Mouse (Mus musculus) naive thymus-derived CD4-positive, alpha-beta T cell, adult 2 months (primary cell): ENCODE measurements around the gene Smox.
A peak's percentile ranks its signal among the peaks of the same experiment; 100 is the strongest.
"Not testable (repeated sequence)": the region's sequence is repeated elsewhere in the genome, so short reads cannot be mapped to it uniquely, and the experiment has no call there.

Source experiments
- DNase-seq: peaks from one replicate; pipeline ENCODE4 v3.0.0-alpha.2; 2011; ENCODE audit warnings: low read depth

Smox gene

DNA sequence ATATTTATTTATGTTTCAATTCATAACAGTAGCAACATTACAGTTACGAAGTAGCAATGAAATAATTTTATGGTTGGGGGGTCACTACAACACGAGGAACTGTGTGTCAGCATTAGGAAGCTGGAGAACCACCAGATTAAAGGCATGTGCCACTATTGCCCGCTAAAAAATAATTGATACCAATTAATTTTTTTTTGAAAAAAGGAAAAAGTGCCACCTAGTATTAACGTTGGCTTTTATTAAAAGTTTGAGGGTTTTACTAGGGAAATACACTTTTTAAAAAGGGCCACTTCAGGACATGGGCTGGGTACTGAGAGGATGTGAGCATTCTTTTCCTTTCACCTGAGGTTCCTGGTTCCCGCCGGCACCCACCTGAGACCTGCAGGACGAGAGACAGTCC, at the start of gene Smox:
TSS of gene Smox (plus strand) at position 301 of the 400 bp plus-strand sequence.
- no peak for DNase-seq

DNA sequence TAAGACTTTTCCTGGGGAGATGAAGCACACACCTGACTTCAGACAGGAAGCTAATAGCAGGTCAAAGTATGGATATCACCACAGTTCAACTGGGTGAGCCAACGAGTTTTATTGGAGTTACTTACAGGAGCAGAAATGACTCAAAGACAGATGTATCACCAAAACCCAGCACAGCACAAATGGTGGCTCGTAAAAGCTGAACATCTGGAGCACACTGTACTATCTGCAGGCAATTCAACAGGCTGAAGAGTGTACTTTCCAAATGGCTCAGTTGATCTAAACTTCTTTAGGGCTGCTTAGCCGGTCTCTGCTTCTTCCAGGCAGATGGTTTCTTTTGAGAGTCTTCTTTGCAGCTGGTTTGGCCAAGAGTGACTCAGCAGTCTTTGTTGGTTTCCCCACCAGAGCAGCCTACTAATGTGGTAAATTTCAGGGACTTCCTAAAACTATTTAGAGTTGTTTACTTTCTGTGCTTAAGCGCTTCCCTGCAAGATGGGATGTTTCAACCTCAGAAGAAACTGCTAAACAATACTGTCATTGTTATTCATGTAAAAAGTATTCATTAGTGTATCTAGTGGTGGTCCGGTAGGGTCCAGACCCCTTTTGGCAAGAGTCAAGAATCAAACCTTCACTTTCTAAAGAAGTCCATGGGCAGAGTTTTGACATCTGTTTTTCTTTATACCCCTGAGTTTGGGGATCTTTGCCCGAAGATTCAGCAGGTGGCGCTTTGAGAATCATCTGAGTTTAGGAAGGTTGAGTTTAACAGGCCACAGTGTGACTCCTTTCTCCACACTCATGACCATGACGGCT, 48.0 kb upstream of the Smox start:
- peak; percentile 43 for DNase-seq

DNA sequence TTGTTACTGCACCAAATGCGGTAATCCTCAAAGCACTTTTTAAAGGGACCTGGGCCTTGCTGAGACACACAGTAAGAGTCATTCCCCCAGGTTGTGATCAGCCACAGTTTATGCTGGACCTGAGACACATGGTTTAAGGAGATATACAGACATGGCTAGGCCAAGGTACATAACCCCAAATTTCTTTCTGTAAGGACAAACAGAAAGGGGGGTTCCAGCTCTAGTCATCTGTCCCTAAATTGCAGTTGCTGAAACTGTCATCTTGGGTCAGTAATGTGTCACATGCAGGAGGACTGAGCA, 47.5 kb upstream of the Smox start:
- DNase-seq: no peak

DNA sequence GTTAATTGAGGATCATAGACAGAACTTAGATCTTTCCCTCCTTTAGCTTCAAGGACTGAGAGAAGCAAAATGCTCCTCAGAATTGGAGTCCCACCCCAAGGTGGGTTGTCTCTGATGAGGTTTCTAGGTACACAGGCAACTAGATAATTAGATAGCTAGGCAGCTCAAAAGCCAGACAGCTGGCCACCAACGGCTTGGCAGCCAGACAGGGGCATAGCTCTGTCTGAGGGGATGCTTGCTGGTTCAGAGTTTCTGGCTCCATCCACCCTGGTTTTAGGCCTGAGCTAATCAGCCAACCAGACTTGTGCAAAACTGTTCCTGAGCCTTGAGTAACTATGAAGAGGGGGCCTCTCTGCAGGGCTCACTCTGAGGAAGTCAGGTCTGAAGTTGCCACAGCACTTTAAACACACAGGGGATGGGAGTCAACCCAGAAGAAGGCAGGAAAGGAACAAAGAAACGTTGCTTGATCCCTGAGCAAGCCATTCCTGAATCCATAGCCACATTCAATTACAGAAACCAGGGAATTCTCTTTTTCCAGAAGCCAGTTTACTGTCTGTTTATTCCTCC, 44.8 kb upstream of the Smox start:
- no peak for DNase-seq

DNA sequence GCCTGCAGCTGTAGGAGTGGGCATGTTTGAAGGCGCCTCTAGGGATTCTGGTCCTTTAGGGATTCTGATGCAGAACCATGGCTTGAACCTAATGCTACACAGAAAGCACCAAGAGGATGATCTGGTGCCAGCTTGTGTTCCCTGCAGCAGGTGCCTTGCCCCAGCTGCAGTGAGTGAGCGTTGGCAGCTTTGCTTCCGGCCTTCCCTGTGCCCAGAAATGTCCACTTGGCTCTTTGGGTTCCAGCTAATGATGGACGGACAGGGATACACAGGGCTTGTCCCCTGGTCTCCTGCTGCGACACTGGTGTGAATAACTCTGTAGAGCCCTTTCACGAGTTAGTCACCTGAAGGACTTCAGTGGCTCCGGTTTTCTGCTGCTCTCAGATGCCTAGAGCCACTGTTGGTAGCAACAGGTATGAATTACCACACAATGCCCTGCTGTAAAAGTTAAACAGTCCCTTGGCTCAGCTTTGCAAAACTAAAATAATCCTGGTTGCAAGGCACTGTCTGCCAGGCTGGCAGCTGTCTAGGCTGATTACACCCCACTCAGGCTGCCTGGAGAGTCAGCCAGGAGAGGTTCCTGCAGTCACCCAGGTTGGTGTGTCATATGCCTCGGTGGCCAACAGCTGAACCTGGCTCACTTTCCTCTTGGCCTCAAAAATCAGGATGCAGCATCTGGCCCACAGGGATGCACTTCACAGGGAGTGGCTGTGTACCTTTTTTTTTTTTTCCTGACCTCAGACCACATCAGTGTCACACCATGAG, 43.5 kb upstream of the Smox start:
- no peak for DNase-seq

DNA sequence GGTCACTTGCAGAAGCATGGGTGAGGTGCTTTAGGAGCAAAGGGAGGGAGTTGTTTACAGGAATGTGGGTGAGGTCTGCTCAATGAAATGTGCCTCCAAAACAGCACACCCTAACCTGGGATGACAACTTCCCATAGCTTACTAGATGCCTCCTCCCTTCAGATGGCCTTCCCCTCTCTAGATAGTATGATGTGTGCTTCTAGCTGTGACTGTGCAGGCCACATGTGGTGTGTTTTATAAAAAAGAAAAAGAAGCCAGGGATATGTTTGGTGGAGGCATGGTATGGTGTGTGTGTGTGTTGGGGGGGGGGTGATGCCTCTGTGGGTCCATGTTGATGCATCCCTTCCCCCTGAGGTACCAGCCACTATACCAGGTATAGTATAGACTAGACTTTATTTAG, 42.9 kb upstream of the Smox start:
- DNase-seq: no peak

DNA sequence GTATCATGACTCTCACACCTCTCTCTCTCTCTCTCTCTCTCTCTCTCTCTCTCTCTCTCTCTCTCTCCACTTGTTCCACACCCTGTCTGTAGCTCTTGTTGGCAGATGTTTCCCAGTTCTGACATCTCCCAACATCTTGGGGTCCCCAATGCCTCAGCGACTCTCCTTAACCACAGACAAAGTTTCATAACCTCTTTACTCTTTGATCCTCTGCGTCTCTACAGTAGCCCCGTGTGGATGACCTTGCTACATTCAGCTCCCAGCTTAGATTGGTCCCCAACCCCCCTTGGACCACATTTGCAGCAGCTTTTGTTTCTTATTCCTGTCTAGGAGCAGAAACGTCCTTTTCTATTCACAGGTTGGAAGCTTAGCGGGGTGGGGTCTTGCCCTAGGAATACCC, 41.6 kb upstream of the Smox start:
- DNase-seq: no peak

DNA sequence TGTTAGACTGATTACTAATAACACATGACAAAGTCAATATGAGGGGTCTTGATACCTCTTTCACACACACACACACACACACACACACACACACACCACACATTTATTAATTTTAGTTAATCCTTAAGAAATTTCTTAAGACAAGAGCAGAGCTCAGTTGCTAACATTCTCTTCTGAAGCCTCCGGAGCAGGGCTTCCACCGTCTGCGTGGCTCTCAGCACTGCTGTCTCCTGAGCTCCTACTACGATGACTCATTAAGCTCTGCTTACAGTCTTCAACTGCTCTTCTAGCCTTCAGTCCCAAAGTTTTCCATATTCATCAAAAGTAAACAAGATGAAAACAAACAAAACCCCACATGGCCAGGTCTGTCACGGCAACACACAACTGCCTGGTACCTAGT, 40.8 kb upstream of the Smox start:
- no peak for DNase-seq

DNA sequence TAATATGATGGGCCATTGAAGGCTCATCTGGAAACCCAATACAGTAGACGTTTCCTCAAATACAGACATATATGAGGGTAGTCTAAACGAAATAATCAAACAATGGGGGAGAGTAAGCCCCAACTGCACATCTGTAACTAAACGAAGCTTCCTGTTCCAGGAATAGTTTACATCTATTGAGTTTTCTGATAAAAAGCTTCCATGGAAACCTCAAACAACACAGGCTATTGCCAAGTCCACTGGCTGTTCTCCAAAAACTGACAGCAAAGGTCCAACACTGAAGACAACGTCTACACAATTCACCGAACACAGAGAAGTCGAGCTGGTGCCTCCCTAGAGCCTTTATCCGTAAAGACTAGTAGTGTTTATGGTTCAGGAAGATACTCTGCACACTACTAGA, 33.6 kb upstream of the Smox start:
- DNase-seq: no peak

DNA sequence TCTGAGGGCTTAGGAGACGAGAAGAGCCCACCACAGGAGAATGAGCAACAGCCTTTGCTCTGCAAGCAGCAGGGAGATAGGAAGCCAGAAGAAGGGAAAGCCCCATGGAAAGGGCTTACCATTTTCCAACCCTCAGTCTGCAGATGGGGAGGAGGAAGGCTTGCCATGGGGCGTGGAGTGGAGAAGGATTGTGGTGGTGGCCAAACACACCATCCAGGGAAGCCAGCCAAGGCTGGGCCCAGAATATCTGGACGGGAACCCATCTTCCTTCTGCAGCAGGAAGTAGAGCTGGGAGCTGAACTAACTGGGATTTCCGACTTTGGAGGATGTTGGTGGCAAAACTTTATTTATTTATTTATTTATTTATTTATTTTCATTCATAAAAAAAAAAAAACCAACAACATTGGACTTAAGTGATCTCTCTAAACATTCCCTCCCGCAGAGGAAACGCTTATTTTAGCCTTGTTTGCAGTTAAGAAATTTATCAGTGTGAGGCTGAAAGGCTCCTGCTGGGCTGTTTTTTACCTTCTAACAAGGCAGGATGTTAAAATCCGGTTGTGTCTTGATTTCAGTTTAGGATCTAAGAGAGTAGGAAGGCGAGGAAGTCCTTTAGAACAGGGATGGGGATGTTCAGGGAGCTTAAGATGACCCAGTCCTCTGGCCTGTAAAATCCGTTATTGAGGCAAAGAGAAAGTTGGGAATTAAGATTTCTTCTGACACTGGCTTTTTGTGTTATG, 30.2 kb upstream of the Smox start:
- DNase-seq: no peak

DNA sequence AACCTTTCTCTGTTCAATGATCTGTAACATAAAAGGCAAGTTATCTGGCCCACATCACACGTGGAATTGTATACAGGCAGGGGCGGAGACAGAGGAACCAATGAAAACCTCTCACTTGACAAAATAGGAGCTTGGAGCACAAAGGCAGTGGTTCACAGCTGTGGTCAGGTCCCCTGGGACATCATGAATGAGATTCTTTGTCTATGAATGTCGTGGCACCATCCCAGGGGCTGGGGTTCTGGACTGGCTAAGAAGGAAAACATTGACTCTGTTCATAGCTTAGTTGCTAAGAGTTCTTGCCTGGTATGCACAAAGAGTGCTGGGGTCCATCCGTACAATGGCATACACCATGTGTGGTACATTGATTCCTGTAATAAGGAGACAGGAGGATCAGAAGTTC, 28.3 kb upstream of the Smox start:
- no peak for DNase-seq

DNA sequence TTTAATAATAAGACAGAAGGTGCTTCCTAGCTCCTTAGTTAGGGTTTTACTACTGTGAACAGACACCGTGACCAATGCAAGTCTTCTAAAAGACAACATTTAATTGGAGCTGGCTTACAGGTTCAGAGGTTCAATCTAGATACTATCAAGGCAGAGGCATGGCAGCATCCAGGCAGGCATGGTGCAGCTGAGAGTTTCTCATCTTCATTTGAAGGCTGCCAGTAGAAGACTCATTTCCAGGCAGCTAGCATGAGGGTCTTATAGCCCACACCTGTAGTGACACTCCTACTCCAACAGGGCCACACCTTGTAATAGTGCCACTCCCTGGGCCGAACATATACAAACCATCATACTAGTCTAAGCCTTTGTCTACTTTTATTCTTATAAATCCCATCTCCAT, 27.1 kb upstream of the Smox start:
- no peak for DNase-seq

DNA sequence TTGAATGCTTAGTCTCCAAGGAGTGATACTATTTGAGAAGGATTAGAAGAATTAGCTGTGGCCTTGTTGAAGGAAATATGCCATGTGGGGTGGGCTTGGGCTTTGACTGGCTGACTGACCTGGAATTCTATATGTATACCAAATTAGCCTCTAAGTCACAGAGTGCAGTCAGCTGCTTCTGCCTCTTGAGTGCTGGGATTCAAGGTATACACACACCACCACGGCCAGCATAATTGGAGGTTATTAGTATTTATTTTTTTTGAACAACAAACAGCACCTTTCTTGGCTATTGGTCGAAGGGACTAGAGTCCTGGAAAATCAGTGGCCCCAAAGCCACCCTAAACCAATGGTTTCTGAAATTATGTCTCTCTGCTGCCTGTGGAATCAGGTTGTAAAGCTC, 24.6 kb upstream of the Smox start:
- DNase-seq: no peak

DNA sequence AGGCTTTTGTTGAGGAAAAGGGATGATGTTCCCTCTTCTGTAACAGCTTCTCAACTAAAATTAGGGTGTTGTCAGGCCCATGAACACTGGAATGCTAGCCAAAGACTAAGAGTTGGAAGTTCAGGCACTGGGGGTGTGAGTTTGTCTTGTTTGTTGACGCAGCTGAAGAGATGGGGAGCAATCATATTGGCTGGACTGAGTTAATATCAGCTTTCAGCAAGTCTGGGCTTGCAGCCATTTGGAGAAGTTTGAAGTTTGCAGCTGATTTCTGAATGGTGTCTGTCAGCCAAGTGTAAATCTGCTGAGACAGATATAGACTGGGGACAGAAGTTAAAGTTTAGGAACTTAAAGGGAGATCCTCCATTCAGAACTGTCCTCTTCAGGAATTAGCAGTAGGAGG, 21.4 kb upstream of the Smox start:
- DNase-seq: no peak

DNA sequence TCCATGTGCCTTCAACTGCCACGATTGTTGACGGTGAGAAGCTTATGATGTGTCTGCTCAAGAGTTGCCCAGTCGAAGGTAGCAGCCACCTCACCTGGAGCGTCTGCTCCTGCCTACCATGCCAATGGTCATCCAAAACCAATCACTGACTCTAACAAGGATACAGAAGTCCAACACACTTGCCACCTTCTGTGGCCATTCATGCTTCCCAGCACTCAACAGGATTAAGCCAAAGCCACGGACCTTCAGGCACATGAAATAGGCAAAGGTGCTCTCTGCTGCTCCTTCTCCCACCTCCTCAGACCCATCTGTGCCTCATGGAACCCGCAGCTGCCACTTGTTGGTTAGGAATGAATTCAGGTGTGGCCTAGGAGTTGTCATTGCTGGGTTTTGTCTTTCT, 17.5 kb upstream of the Smox start:
- DNase-seq: no peak

DNA sequence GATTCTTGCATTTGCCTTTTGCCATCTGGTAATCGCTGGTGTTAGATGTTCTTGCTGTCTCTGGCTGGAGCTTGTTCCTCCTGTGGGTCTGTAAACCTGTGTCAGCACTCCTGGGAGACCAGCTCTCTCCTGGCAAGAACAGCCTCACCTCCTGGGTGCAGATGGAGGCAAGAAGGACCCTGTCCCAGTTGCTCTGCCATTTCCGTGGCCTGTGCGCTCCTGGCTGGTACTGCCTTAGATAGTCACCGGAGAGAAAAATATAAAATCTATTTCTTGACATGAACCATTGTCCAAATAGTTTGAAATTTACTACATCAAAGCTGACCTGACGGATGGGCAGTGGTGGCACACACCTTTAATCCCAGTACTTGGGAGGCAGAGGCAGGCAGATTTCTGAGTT, 14.2 kb upstream of the Smox start:
- not testable (repeated sequence) for DNase-seq

DNA sequence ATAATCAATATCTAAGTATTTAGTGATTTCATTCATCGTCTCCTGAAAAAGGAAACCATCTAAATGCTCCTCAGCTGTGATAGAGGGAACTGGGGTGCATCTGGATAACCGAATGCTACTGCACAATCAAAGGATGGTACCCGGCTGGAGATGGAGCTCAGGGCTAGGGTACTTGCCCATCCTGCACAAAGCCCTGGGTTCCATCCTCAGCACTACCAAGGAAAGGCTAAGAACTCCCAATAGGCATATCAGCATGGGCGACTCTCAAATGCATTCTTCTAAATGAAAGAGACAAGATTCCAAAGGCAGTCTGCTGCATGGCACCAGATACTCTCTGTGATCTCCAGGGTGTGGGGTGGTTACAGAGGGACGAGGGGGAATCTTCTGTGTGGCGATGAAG, 13.4 kb upstream of the Smox start:
- no peak for DNase-seq

DNA sequence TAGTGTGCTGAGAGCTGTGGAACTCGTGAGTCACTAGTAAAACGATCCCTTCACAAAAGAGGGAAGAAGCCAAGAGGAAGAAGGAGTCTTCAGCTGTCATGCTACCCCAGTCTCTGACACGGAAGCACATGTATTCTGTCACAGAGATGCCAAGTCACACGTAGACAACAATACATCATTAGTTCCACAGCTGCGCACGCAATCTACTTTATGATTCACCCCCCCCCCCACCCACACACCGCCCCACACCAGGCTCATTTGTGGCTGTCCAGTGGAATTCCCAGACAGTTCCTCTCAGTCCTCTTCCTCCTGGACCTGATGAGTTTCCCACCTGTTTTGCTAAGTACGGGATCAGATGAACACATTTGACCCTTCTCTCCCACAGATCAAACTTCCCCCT, 12.9 kb upstream of the Smox start:
- DNase-seq: no peak

DNA sequence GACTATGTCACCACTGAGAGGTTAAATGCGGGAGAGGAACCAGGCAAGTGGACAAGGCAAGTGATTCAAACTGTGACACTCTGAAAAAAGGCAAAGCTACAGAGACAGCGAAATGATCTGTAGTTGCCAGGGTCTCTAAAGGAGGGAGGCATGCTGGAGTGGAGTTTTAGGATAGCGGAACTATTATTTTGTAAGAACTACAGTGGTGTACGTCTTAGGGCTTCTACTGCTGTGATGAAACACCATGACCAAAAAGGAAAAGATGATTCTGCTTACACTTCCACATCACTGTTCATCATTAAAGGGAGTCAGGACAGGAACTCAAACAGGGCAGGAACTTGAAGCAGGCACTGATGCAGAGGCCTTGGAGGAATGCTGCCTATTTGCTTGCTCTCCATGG, 12.4 kb upstream of the Smox start:
- no peak for DNase-seq

DNA sequence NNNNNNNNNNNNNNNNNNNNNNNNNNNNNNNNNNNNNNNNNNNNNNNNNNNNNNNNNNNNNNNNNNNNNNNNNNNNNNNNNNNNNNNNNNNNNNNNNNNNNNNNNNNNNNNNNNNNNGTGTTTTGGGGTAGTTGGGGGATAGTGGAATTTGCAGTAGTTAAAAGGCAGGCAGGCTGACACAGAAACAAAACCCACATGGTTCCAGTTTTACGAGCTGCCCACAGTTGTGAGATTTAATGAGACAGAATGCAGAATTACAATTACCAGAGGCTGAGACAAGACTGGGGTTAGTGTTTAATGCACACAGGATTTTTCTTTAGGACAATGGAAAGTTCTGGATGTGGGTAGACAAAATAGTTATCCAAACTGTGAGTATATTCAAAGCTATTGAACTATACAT, 9.6 kb upstream of the Smox start:
- DNase-seq: no peak

DNA sequence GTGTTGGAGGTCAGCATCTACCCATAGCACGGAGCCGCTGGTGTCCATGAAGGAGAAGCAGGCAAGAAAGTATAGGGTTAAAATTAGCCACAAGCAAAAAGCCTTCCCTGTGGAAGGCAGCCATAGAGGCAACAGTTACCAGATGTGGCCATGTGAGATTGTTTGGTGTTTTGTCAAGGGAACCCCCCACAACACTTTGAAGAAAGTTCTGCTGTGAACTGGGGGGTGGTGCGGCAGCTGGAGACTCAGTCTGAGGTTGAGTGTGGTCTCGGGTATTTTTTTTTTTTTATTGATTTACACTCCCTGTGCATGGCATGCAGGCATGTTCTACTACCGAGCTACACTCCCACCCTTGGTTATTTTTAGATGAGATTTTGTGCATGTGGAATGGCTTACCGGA, 8.8 kb upstream of the Smox start:
- DNase-seq: no peak

DNA sequence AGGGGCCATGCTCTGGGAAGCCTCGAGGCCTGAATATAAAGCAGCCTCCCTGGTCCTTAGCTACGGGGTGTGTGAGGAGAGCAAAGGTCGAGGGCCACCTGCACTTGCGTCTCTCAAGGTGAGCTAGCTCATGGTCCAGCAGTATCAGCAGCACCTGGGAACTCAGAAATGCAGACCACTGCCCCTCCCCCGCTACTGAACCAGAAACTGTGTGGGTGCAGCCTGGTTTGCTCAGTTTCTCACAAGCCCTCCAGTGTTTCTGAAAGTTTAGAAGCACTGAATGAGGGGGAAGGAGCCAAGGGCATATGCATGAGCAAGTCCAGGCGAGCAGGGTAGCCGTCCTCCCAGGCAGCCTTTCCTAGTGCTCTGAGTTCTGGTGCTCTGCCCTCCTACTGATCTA, 7.7 kb upstream of the Smox start:
- DNase-seq: no peak

DNA sequence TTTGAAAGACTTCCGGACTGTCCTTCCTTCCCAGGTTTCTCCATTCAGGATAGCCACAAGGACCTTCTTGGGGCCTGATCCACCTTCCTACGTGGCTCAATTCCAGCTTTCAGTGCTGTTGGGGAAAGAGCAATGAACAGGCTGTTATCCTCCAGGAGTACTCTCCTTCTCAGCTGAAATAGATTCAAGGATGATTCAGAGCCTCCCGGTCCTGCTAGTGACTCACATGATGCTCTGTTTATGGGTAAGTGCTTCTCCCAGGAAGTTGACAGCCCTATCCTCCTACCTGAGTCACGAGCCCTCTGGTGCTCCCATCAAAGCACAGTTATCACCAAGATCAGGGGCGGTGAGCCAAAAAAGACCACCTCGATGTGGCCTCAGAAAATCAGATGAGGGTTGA, 7.1 kb upstream of the Smox start:
- DNase-seq: no peak
